Mouse (Mus musculus): ENCODE results near the gene Zfp61.

DNA sequence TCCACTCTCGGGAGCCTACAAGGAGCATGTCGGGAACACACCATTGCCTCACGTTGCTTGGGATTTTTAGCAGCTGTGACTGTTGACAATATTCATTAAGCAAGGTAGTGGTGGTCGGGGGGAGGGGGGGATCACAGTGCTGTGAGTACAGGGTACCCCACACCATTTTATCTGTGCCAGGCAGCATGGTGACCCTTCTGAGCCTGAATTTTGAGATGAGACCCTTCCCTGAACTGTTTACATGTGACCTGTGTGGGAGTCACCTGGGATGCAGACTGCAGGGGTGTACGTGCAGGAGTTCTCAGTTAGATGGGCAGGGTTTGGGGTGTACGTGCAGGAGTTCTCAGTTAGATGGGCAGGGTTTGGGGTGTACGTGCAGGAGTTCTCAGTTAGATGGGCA lies 4.6 kb downstream of the Zfp61 start:
- TF ChIP-seq POLR2A (IDR thresholded peaks at IDR 0.05; ENCODE audit: borderline replicate concordance, extremely low read depth, low read depth, low read length) (no peak), CTCF (IDR thresholded peaks at IDR 0.05; ENCODE audit: insufficient read depth, low read length) (no peak)
